Mouse (Mus musculus) kidney, adult 2 months (tissue): ENCODE measurements around the gene Gm10644. TPM values are rescaled to one million over a fixed set of nuclear protein-coding genes. Genes with fewer than 3 reads are reported as not detected.

ENCODE experiments used
- DNase-seq: peaks from one replicate; pipeline ENCODE4 v3.0.0; 2021
- H3K27ac ChIP-seq: fragments of 200-500 bp; 2 replicates; pipeline ENCODE4 v1.5.1; 2012; ENCODE audit warnings: low read depth, low read length, control low read depth, inconsistent platforms; ENCODE audit not compliant: insufficient read depth
- H3K27me3 ChIP-seq: fragments of 200-500 bp; replicated peaks from 2 replicates; pipeline ENCODE4 v1.6.1; 2012; ENCODE audit warnings: mild to moderate bottlenecking, moderate library complexity, low read length, inconsistent platforms; ENCODE audit not compliant: control insufficient read depth, insufficient read depth
- H3K36me3 ChIP-seq: fragments of 200-500 bp; 2 replicates; pipeline ENCODE4 v1.6.1; 2012; ENCODE audit warnings: mild to moderate bottlenecking, moderate library complexity, low read length, inconsistent platforms; ENCODE audit not compliant: control insufficient read depth, insufficient read depth
- H3K4me1 ChIP-seq: fragments of 200-500 bp; 2 replicates; pipeline ENCODE4 v1.6.1; 2011; ENCODE audit warnings: low read length; ENCODE audit not compliant: control insufficient read depth, insufficient read depth
- H3K4me3 ChIP-seq: fragments of 200-500 bp; 2 replicates; pipeline ENCODE4 v1.5.1; 2011; ENCODE audit warnings: mild to moderate bottlenecking, low read depth, low read length, control low read depth; ENCODE audit not compliant: insufficient read depth
- CTCF ChIP-seq: fragments of 200-500 bp; conservative IDR thresholded peaks from 2 replicates; pipeline ENCODE4 v1.5.1; 2011; ENCODE audit warnings: low read depth, mild to moderate bottlenecking, control low read depth, low read length, moderate library complexity, mixed read lengths; ENCODE audit not compliant: insufficient read depth, insufficient read length
- POLR2A ChIP-seq: fragments of 200-500 bp; IDR thresholded peaks from one replicate; pipeline ENCODE4 v1.6.1; 2011; ENCODE audit warnings: low read depth, low read length, control low read depth
- WGBS: fragments of 180-500 bp; shearing (Covaris S2); methylation state at CpG from one replicate; pipeline ENCODE4 v1.1.7; 2018; 5-methylcytosine and 5-hydroxymethylcytosine counted together
- polyA plus RNA-seq: library from polyadenylated mRNA; depleted of rRNA; stranded (reverse); fragments of >200 nt; gene quantifications from 2 replicates; pipeline ENCODE4 v1.2.3, GENCODE M21; 2012

Gene Gm10644
- polyA plus RNA-seq, 1 experiment: 2.7 TPM

- under 1% methylated on average over 87 of the region's 94 CpGs for whole genome bisulfite sequencing
- H3K27me3 ChIP-seq: no peaks in the 10 kb centered on the region
- peak; percentile 20 for TF ChIP-seq POLR2A
- TF ChIP-seq CTCF: no peak
- H3K4me3 ChIP-seq: peak within 1 kb of the TSS; percentile 79
- peak; percentile 100 for DNase-seq
- peak within 1 kb of the TSS; percentile 73 for H3K27ac ChIP-seq
- no peaks in the 10 kb centered on the region for H3K36me3 ChIP-seq
- H3K4me1 ChIP-seq: peaks cover 18% of the 10 kb centered on the region
Measured at GRCm38 (mm10) chr8:83972150-83973120, 17.4 kb upstream of the Gm10644 start, which contains the start of gene Prkaca. Gene Prkaca, plus strand, starts transcription at chr8:83972993.

- Histone ChIP-seq H3K36me3 (no peaks in the 10 kb centered on the region), H3K27me3 (no peaks in the 10 kb centered on the region), H3K4me1 (peaks cover 12% of the 10 kb centered on the region; the same call in 1 of the 2 replicates), H3K4me3 (peak overlapping the region; percentile 74; the same call in 1 of the 2 replicates), H3K27ac (peak overlapping the region; percentile 73)
- 78% methylated on average over 6 of the region's 6 CpGs for WGBS
- no peak for TF ChIP-seq CTCF
- TF ChIP-seq POLR2A: no peak
- DNase-seq: no peak
Measured at GRCm38 (mm10) chr8:83971661-83972060, 16.7 kb upstream of the Gm10644 start.

DNA sequence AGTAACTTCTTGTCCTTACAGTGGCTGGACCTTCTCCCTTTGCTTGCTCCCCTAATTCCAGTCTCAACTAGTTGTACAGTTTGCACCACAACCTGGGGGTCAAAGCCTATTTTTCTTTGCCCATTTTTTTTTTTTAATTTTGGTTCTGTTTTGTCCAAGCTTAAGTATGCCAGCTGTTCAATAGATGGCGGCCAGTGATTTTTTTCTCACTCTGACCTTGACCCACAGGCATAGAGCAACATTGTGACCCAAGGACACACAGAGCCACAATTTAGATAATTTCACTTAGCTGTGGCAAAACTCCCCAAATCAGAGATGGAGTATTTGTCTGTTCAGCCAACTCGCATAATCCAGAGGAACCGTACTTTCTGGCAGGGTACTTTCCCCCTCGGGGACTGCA lies 16.1 kb upstream of the Gm10644 start:
- H3K4me3 ChIP-seq: no peak overlapping the region
- peaks cover 12% of the 10 kb centered on the region; the same call in 1 of the 2 replicates for H3K4me1 ChIP-seq
- H3K27ac ChIP-seq: no peak overlapping the region
- no peak for TF ChIP-seq POLR2A
- no peak for TF ChIP-seq CTCF
- H3K27me3 ChIP-seq: no peaks in the 10 kb centered on the region
- H3K36me3 ChIP-seq: no peaks in the 10 kb centered on the region
- 86% methylated on average over 4 of the region's 4 CpGs for WGBS
- no peak for DNase-seq

DNA sequence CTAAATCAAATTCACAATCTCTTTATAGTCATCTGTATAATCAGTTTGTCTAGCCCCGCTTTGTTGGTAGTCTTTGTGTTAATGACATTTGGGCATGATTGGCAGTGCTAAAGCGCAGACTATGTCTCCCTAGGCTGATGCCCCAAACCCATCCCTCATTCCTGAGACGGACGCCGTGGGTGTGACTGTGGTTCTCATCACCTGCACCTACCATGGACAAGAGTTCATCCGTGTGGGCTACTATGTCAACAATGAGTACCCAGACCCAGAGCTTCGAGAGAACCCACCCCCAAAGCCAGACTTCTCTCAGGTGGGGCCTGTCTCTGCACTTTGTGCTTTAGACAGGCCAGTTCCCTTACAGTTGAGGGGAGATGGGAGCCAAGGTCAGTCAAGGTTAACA lies 12.7 kb upstream of the Gm10644 start:
- no peak overlapping the region for H3K27ac ChIP-seq
- no peak for DNase-seq
- TF ChIP-seq CTCF (no peak), POLR2A (no peak)
- no peaks in the 10 kb centered on the region for H3K27me3 ChIP-seq
- no peaks in the 10 kb centered on the region for H3K36me3 ChIP-seq
- H3K4me3 ChIP-seq: no peak overlapping the region
- WGBS: 97% methylated on average over 7 of the region's 7 CpGs
- H3K4me1 ChIP-seq: peaks cover 6% of the 10 kb centered on the region; the same call in 1 of the 2 replicates

GRCm38 (mm10) chr8:83964015-83964765 lies 9.2 kb upstream of the Gm10644 start:
- peak; percentile 33 for DNase-seq
- Histone ChIP-seq H3K27me3 (no peaks in the 10 kb centered on the region), H3K36me3 (no peaks in the 10 kb centered on the region), H3K27ac (no peak overlapping the region), H3K4me1 (no peaks in the 10 kb centered on the region), H3K4me3 (no peak overlapping the region)
- 76% methylated on average over 5 of the region's 5 CpGs for WGBS
- TF ChIP-seq CTCF: no peak
- no peak for TF ChIP-seq POLR2A

DNA sequence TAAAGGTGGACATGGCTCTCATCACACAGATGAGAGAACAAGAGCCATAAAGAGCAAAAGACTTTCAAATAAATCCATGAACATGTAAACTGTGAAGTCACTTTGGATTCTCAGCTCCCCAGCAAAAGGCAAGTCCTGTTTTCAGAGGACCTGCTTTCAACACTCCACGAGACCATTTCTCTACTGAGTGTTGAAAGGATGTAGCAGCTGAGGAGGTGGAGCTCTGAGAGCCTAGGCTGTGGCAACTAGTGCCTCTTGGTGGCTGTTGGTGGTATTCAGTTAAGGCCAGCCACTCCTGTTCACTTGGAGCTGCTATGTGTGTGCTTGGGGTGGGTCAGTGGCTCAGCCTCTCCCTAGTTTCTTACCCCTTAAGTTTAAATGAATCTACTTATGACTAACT lies 1.8 kb upstream of the Gm10644 start:
- Histone ChIP-seq H3K4me1 (no peaks in the 10 kb centered on the region), H3K27ac (no peak overlapping the region), H3K27me3 (no peaks in the 10 kb centered on the region), H3K36me3 (no peaks in the 10 kb centered on the region), H3K4me3 (no peak overlapping the region)
- WGBS: 14% methylated on average over 1 of the region's 1 CpGs
- TF ChIP-seq POLR2A (no peak), CTCF (no peak; the same call in 1 of the 2 replicates)
- DNase-seq: no peak

DNA sequence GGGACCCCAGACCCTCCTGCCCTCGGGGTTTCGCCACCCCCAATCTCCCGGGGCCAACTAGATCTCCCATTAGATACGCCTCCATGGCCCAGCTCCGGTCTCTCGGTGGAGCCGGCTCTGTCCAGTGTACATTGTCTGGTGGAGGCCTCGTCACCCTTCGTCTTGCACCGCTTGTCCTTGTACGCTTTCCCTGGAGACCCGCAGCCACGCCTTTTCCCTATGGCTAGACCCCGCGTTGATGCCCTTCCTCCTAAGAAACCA lies 883 bp upstream of the Gm10644 start:
- Histone ChIP-seq H3K36me3 (no peaks in the 10 kb centered on the region), H3K27ac (no peak overlapping the region), H3K4me3 (peak overlapping the region; percentile 48), H3K27me3 (no peaks in the 10 kb centered on the region), H3K4me1 (no peaks in the 10 kb centered on the region)
- TF ChIP-seq POLR2A (no peak), CTCF (no peak)
- DNase-seq: no peak
- 2% methylated on average over 15 of the region's 15 CpGs for WGBS
